Mouse (Mus musculus): ENCODE results near the gene Dhrs13. TPM values are rescaled to one million over a fixed set of nuclear protein-coding genes. Genes with fewer than 3 reads are reported as not detected.
A peak's percentile ranks its signal among the peaks of the same experiment; 100 is the strongest.

Dhrs13 gene
- total RNA-seq (2012; rRNA removed), result 20.2 and 28.5 TPM in 2 replicates

DNA sequence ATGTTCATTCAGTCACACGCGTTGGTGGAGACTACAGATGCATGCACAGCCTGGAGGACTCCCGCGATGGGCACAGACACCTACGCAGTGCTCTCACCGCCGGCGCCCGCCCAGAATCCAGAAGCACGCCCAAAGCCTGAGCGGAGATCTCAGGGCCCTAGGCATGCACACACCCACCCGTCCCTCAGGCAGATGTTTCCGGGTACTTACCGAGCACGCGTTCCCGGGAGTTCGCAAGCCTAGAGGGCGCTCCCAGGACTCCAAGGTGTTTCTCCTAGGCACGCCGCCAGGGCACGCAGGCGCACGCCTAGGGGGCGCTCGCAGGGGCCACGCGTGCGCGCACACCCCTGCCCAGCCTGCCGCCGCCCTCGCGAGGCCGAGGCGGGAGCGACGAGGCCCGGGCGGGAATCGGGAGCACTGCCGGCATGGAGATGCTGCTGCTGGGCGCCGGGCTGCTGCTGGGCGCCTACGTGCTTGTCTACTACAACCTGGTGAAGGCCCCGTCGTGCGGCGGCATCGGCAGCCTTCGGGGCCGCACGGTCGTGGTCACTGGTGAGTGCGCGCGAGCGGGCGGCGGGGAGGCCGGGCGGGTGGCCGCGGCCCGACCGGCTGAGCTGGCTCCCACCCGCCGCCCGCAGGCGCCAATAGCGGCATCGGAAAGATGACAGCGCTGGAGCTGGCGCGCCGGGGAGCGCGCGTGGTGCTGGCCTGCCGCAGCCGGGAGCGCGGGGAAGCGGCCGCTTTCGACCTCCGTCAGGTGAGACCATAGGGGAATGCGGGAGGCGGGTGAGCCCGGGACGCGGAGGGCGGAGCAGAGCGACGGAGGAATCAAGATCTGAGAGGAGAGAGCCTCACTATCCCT is at the start of gene Dhrs13:
Gene Dhrs13 (plus strand): TSS at position 334 of the 862 bp plus-strand sequence.
- peak within 1 kb of the TSS; percentile 62 to 68 for H3K4me3 ChIP-seq (ENCODE audit: insufficient read depth in 1 of 2, low read depth in 1 of 2, low read length in 2 of 2, poor library complexity in 1 of 2, severe bottlenecking in 1 of 2)
- H3K27ac ChIP-seq (ENCODE audit: insufficient read depth, low read depth, low read length, poor library complexity, severe bottlenecking), result no peak within 1 kb of the TSS; the same call in 1 of the 2 replicates
- H3K4me1 ChIP-seq (ENCODE audit: control insufficient read depth in 2 of 2, insufficient read depth in 2 of 2, low read length in 2 of 2, poor library complexity in 1 of 2), result peaks cover 1 to 3% of the 10 kb centered on the region in 2 experiments; a peak in 3 of 4 replicates
- in situ Hi-C loops (cut with MboI; ENCODE audit: low sequenced_read_pairs in 2 of 2, unreplicated experiment in 2 of 2), result no loop called here
- no peaks in the 10 kb centered on the region for H3K9me3 ChIP-seq (ENCODE audit: control insufficient read depth, insufficient read depth, low read depth, low read length)
- peak; percentile 91 for DNase-seq (ENCODE audit: low read depth, low spot score)
- peaks cover 20% of the 10 kb centered on the region for H3K36me3 ChIP-seq (ENCODE audit: control insufficient read depth, insufficient read depth, low read length, poor library complexity, severe bottlenecking)
- TF ChIP-seq CHD2 (IDR thresholded peaks at IDR 0.05; ENCODE audit: low read depth, low read length), result no peak
- peak; percentile 72 for TF ChIP-seq HCFC1 (IDR thresholded peaks at IDR 0.05; ENCODE audit: borderline replicate concordance, insufficient read depth, low read length)
- TF ChIP-seq ZC3H11A (IDR thresholded peaks at IDR 0.05; ENCODE audit: borderline replicate concordance, low read depth, low read length), result no peak
- TF ChIP-seq ZNF384 (IDR thresholded peaks at IDR 0.05; ENCODE audit: low read depth, low read length), result no peak
- TF ChIP-seq MAFK (IDR thresholded peaks at IDR 0.05; ENCODE audit: insufficient read depth, low read depth, low read length), result no peak
- peak within 1 kb of the TSS; percentile 72 for H3K9ac ChIP-seq (ENCODE audit: insufficient read depth, low read depth, low read length, poor library complexity, severe bottlenecking)

GRCm38 (mm10) chr11:77982441-77982905 is 49.6 kb upstream of the Dhrs13 start, which contains the start of gene Phf12:
TSS of gene Phf12 (plus strand) at chr11:77982754.
- in situ Hi-C loops (cut with MboI; ENCODE audit: low sequenced_read_pairs in 2 of 2, unreplicated experiment in 2 of 2), result no loop called here
- no peak for TF ChIP-seq ZC3H11A (IDR thresholded peaks at IDR 0.05; ENCODE audit: borderline replicate concordance, low read depth, low read length)
- peak; percentile 70; the same call in 1 of the 2 replicates for TF ChIP-seq HCFC1 (IDR thresholded peaks at IDR 0.05; ENCODE audit: borderline replicate concordance, insufficient read depth, low read length)
- no peak for TF ChIP-seq ZNF384 (IDR thresholded peaks at IDR 0.05; ENCODE audit: low read depth, low read length)
- no peak for TF ChIP-seq CHD2 (IDR thresholded peaks at IDR 0.05; ENCODE audit: low read depth, low read length)
- Histone ChIP-seq H3K9me3 (ENCODE audit: control insufficient read depth, insufficient read depth, low read depth, low read length) (no peaks in the 10 kb centered on the region), H3K36me3 (ENCODE audit: control insufficient read depth, insufficient read depth, low read length, poor library complexity, severe bottlenecking) (peaks cover 8% of the 10 kb centered on the region; the same call in 1 of the 2 replicates), H3K9ac (ENCODE audit: insufficient read depth, low read depth, low read length, poor library complexity, severe bottlenecking) (peak within 1 kb of the TSS; percentile 94), H3K27ac (ENCODE audit: insufficient read depth, low read depth, low read length, poor library complexity, severe bottlenecking) (peak within 1 kb of the TSS; percentile 96), H3K4me1 (ENCODE audit: control insufficient read depth in 2 of 2, insufficient read depth in 2 of 2, low read length in 2 of 2, poor library complexity in 1 of 2) (peaks cover 2 to 3% of the 10 kb centered on the region in 2 experiments; a peak in 2 of 4 replicates), H3K4me3 (ENCODE audit: insufficient read depth in 1 of 2, low read depth in 1 of 2, low read length in 2 of 2, poor library complexity in 1 of 2, severe bottlenecking in 1 of 2) (peak within 1 kb of the TSS; percentile 77 to 88)
- DNase-seq (ENCODE audit: low read depth, low spot score), result peak; percentile 96

DNA sequence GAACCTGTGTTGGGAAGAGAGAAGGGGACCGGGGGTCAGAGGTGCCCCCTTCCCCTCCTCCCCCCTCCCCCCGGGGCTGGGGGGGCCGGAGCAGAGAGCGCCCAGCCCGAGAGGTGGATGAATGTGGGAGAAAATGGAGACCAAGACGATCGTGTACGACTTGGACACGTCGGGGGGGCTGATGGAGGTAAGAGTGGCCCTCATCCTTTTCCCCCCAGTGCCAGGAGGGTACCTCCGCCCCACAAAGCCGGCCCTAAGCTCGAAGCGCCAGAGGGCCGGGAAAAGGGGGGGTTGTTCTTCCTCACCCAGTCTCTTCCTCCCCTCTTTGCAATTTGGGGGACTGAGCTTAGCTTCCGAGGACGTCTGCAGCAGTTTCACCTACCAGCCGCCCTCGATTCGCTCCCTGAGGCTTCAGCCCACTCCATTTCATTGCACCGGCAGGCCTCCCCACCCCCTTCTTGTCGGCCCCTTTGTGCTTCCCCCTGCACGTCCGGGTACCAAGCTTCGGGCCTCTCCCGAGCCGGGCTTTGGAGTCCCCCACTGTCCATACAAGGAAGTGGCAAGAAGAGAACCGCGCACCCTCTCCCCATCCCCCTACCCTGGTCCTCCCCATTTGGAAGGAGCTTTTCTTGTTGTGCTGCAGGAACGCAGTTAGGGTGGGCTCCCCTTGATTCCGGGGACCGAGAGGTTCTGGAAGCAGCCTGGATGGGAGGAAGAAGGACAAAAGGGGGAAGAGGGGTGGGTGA is 48.7 kb upstream of the Dhrs13 start:
- Histone ChIP-seq H3K9me3 (ENCODE audit: control insufficient read depth, insufficient read depth, low read depth, low read length) (no peaks in the 10 kb centered on the region), H3K4me3 (ENCODE audit: insufficient read depth in 1 of 2, low read depth in 1 of 2, low read length in 2 of 2, poor library complexity in 1 of 2, severe bottlenecking in 1 of 2) (peak overlapping the region; percentile 70 to 88), H3K4me1 (ENCODE audit: control insufficient read depth in 2 of 2, insufficient read depth in 2 of 2, low read length in 2 of 2, poor library complexity in 1 of 2) (peaks cover 2 to 3% of the 10 kb centered on the region in 2 experiments; a peak in 2 of 4 replicates), H3K27ac (ENCODE audit: insufficient read depth, low read depth, low read length, poor library complexity, severe bottlenecking) (peak overlapping the region; percentile 96), H3K36me3 (ENCODE audit: control insufficient read depth, insufficient read depth, low read length, poor library complexity, severe bottlenecking) (peaks cover 8% of the 10 kb centered on the region; the same call in 1 of the 2 replicates), H3K9ac (ENCODE audit: insufficient read depth, low read depth, low read length, poor library complexity, severe bottlenecking) (peak overlapping the region; percentile 90)
- no peak for DNase-seq (ENCODE audit: low read depth, low spot score)
- no peak for TF ChIP-seq ZC3H11A (IDR thresholded peaks at IDR 0.05; ENCODE audit: borderline replicate concordance, low read depth, low read length)
- no peak for TF ChIP-seq CHD2 (IDR thresholded peaks at IDR 0.05; ENCODE audit: low read depth, low read length)
- TF ChIP-seq MAFK (IDR thresholded peaks at IDR 0.05; ENCODE audit: insufficient read depth, low read depth, low read length), result no peak
- no peak for TF ChIP-seq HCFC1 (IDR thresholded peaks at IDR 0.05; ENCODE audit: borderline replicate concordance, insufficient read depth, low read length)
- no peak for TF ChIP-seq ZNF384 (IDR thresholded peaks at IDR 0.05; ENCODE audit: low read depth, low read length)
- in situ Hi-C loops (cut with MboI; ENCODE audit: low sequenced_read_pairs in 2 of 2, unreplicated experiment in 2 of 2), result no loop called here
